Mouse (Mus musculus): ENCODE results near the gene Fam83g.

Gene Fam83g

GRCm38 (mm10) chr11:61705581-61705980 is 21.7 kb downstream of the Fam83g start:
- no peak for ATAC-seq (ENCODE audit: insufficient number of reproducible peaks, low FRiP score, low TSS enrichment)

GRCm38 (mm10) chr11:61706232-61706631 is 22.3 kb downstream of the Fam83g start:
- ATAC-seq (ENCODE audit: insufficient number of reproducible peaks, low FRiP score, low TSS enrichment), result no peak

DNA sequence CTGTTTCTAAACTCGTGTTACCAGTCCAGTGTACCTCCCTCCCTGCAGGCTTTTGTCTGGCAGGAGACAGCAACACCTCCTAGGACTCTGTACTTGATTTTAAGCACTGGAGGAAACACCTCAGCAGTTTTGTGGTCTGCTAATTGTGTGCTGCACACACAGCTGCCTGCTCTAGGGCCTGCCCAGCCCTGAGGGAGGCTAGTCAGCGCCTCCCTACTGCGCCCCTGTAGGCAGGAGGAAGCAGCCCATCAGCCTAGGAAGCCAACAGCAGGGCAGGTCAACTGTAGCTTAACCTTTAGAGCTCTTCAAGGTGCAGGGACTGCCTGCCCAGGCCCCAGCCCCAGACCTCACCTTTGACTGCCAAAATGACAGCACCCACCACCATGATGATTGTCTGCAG is 25.0 kb downstream of the Fam83g start:
- ATAC-seq (ENCODE audit: insufficient number of reproducible peaks, low FRiP score, low TSS enrichment), result no peak

DNA sequence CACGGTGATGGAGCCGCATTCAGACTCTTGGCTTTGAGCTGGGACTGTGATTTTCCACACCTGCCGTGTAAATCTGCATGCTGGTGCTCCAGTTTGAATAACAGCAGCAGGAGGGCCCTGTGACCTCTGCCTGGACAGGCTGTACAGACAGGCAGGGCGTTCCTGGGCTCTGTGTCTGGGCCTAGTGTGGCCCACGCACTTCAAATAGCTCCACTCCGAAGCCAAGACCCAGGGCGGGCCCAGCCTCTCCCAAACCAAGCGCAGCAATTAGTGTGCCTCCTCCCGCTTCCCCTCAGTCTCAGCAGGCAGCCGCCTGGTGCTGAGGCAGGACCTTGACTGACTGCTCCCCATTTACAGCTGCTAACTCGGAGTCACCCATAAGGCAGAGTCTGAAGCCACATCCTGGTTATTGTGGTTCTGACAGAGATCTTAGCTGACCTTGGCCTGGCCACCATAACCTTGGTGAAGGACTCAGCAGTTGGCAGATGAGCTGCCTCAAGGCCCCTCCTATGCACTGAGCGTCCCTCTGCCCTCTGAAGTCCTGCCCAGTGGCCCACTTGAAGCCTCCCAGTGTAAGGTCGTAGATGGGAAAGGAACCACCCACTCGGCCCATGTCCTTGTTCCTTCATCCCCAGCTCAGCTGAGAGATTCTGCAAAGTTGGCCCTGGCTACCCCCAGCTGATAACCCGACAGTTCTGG is 29.4 kb downstream of the Fam83g start:
- no peak for ATAC-seq (ENCODE audit: insufficient number of reproducible peaks, low FRiP score, low TSS enrichment)

- ATAC-seq (ENCODE audit: insufficient number of reproducible peaks, low FRiP score, low TSS enrichment), result peak; percentile 82; the same call in 1 of the 2 replicates
These were observed 30.6 kb downstream of the Fam83g start for GRCm38 (mm10) chr11:61714346-61715117.

DNA sequence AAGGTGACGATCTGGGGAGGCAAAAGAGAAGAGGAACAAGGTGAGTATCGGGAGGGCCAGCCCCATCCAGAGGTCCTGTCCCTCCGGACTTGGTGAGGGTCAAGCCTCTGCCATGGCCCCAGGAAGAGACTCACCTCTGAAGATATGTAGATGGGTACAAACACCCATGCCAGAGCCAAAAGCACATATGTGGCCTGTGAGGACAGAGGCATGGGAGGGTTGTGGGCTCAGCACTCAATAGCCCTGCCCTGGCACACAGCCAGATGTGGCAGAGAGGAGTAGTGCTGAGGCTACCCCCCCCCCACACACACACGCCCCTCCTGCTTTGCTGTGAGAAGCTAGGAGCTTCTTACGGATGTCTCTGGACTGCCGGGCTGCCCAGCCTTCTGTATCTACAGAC is 31.2 kb downstream of the Fam83g start:
- ATAC-seq (ENCODE audit: insufficient number of reproducible peaks, low FRiP score, low TSS enrichment), result no peak

DNA sequence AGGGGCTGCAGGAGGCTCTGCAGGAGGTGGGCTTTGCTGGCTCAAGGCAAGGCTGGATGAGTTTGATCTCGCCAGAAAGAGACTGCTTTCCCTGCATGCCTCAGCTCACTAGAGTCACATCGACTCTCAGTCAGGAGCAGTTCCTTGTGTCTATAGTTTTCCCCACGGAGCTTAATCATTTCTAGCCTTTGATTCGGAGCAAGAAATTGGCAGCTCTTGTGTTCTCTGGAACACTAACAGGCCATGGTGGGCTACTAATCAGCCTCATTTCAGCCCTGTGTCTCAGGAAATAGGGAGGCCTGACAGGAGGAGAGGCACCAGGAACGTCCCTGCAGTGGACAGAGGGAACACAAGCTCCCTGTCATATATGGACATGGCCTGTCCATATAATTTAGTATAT is 34.1 kb downstream of the Fam83g start:
- ATAC-seq (ENCODE audit: insufficient number of reproducible peaks, low FRiP score, low TSS enrichment), result no peak

GRCm38 (mm10) chr11:61719387-61719786 is 35.5 kb downstream of the Fam83g start:
- no peak for ATAC-seq (ENCODE audit: insufficient number of reproducible peaks, low FRiP score, low TSS enrichment)

DNA sequence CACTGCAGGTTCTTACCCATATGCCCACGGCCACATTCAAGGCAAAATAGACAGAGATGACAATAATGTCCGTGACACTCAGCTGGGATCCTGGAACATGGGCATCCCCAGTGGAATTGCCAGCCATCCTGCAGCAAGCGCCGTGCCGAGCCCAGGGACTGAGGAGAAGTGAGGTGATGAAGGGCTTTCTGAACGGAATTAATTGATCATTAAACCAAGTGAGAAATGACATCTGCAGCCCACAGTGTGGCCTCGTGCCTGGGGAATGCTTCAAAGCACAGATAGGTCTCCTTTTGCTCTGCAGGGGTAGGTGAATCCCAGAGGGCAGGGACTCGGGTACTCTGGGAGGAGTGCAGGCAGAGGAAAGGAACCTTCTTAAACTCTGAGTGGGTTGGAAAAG is 35.9 kb downstream of the Fam83g start:
- no peak for ATAC-seq (ENCODE audit: insufficient number of reproducible peaks, low FRiP score, low TSS enrichment)

DNA sequence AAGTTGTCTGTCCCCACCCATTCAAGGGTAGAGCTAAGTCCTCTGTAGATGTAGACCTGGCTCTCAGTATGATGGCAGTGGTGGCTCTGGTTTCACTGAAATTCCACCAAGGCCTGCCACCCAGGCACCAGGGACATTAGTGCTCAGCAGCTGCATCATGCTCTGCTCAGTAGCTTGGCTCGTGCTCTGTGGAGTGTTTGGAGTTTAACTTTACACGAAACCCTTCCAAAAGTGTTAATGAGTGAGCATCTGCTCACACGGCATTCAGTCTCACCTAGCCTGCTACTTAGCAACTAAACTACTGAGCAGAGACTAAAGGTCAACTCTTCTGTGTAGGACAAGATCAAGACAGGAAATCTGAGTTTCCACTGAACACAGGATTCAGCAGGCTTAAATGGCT is 36.7 kb downstream of the Fam83g start, which contains the start of gene Slc5a10:
Gene Slc5a10, minus strand, starts transcription at position 191 of the 400 bp plus-strand sequence.
- no peak for ATAC-seq (ENCODE audit: insufficient number of reproducible peaks, low FRiP score, low TSS enrichment)

DNA sequence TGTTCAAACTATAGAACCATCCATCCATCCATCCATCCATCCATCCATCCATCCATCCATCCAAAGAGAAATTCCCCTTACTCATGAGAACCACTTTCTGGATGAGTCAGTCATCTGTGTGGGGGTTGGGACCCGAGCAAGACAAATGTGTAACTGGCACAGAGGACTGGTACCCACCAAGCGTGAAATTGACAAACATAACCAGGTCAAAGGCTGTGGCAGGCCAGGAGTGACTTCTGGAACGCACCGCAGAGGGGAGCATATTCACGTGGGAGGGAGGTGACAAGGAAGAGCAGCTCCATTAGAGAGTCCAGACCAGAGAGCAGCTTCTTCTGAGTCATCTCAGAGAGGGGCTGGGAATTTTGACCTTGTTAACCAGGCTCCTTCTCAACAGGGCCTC is 38.2 kb downstream of the Fam83g start:
- ATAC-seq (ENCODE audit: insufficient number of reproducible peaks, low FRiP score, low TSS enrichment), result no peak

- no peak for ATAC-seq (ENCODE audit: insufficient number of reproducible peaks, low FRiP score, low TSS enrichment)
These were observed 44.1 kb downstream of the Fam83g start for GRCm38 (mm10) chr11:61728037-61728436.

- no peak for ATAC-seq (ENCODE audit: insufficient number of reproducible peaks, low FRiP score, low TSS enrichment)
These were observed 48.8 kb downstream of the Fam83g start for GRCm38 (mm10) chr11:61732672-61733071.

- no peak for ATAC-seq (ENCODE audit: insufficient number of reproducible peaks, low FRiP score, low TSS enrichment)
These were observed 53.4 kb downstream of the Fam83g start for GRCm38 (mm10) chr11:61737290-61737689.

DNA sequence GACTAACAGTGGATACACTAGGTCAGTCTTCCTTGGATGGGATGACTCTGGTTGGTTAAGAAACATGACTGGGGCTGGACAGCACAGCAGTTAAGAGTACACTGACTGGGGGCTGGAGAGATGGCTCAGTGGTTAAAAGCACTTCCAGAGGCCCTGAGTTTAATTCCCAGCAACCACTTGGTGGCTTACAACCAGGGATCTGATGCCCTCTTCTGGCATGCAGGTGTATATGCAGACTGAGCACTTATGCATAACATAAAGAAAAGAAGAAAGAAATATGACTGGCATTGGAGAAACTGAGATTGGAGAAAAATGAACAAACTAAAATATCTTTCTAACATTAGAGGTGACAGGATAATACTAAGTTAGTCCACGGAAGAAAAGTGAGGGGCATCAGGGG is 56.6 kb downstream of the Fam83g start:
- no peak for ATAC-seq (ENCODE audit: insufficient number of reproducible peaks, low FRiP score, low TSS enrichment)

DNA sequence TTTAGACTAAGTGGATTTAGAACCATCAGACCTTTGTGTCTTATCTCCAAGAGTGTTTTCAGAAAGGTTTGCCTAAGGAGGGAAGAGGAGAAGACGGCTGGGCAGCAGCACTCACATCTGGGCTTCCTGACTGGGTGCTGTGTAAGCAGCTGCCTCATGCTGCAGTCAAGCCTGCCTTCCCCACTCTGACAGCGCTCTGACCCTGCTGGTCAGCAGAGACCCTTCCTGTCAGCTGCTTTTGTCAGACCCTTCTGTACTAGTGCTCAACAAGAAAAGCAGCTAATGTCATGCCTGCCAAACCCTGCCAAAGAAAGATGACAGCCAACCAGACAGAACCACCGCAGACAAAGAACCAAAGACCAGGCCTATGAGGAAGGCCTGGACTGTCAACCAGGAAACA is 59.9 kb downstream of the Fam83g start:
- ATAC-seq (ENCODE audit: insufficient number of reproducible peaks, low FRiP score, low TSS enrichment), result no peak

DNA sequence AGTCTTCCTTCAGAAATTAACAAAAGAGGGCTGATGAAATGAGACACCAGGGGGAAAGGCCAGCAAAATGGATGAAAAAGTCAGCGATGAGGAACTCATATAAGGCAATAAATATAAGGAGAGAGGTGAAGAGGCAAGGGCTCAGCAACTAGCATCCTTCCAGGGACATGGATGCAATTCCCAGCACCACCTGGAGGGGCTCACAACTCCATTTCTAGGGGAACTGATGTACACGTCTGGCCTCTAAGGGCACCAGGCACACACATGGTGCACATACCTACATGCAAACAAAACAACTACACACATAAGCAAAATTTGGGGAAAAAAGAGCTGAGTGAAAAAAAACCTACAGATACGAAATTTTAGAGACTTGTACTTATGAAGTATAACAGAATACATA is 60.6 kb downstream of the Fam83g start:
- ATAC-seq (ENCODE audit: insufficient number of reproducible peaks, low FRiP score, low TSS enrichment), result no peak

DNA sequence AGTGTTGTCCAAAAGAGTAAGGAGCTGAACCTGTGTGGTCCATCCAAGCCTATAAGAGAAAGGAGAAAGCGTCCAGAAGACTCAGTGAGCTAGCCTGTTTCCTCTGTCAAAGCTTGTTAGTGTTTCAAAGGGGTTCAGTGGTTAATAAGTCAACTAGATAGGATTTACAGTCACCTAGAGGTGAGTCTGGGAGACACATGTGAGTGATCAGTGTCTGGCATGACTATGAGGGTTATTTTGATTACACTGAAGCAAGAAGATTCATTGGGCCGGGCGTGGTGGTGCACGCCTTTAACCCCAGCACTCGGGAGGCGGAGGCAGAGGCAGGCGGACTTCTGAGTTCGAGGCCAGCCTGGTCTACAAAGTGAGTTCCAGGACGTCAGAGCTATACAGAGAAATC is 61.9 kb downstream of the Fam83g start:
- no peak for ATAC-seq (ENCODE audit: insufficient number of reproducible peaks, low FRiP score, low TSS enrichment)

- ATAC-seq (ENCODE audit: insufficient number of reproducible peaks, low FRiP score, low TSS enrichment), result no peak
These were observed 63.3 kb downstream of the Fam83g start for GRCm38 (mm10) chr11:61747161-61747560.

- no peak for ATAC-seq (ENCODE audit: insufficient number of reproducible peaks, low FRiP score, low TSS enrichment)
These were observed 67.7 kb downstream of the Fam83g start for GRCm38 (mm10) chr11:61751612-61752011.

DNA sequence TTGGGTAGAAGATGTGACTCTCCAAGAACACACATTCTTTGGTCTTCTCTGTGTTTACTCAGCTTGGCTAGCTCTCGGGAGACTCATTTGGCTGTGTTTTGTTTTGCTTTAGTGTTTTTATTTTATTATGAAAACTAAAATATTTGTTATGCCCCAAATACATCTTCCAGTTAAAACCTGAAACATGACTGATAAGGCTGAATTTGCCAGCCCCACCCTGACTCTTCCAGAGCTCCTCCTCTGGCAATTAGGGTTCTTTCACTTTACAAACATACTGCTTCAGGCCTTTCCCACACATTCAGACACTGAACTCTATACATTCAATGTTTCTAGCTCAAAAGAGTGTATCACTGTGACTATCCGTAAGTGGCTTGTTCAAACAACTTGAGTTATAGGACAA is 73.3 kb downstream of the Fam83g start:
- no peak for ATAC-seq (ENCODE audit: insufficient number of reproducible peaks, low FRiP score, low TSS enrichment)
